Mouse (Mus musculus) midbrain, embryonic 11.5 days (tissue): ENCODE data around the gene Brwd1. TPM values are rescaled to one million over a fixed set of nuclear protein-coding genes. Genes with fewer than 3 reads are reported as not detected.

ENCODE experiments used
- ATAC-seq: fragments of 200-750 bp; cut with Nextera tagmentation; 2 replicates; pipeline ENCODE4 v1.8.0; 2017; ENCODE audit warnings: moderate TSS enrichment, moderate library complexity; ENCODE audit not compliant: low FRiP score
- DNase-seq: peaks from one replicate; pipeline ENCODE4 v3.0.0; 2015; ENCODE audit warnings: low spot score; ENCODE audit errors: missing footprints
- H3K27ac ChIP-seq: fragments of 300-500 bp; sonication (generic); 2 replicates; pipeline ENCODE4 v1.5.1; 2014; ENCODE audit warnings: low read depth, low read length
- H3K27me3 ChIP-seq: fragments of 300-500 bp; sonication (generic); 2 replicates; pipeline ENCODE4 v1.6.1; 2014; ENCODE audit warnings: mild to moderate bottlenecking, low read length, moderate library complexity, mixed read lengths; ENCODE audit not compliant: control insufficient read depth, insufficient read depth
- H3K36me3 ChIP-seq: fragments of 300-500 bp; sonication (generic); 2 replicates; pipeline ENCODE4 v1.6.1; 2014; ENCODE audit warnings: mild to moderate bottlenecking, low read length, moderate library complexity, mixed read lengths; ENCODE audit not compliant: control insufficient read depth, insufficient read depth
- H3K4me1 ChIP-seq: fragments of 300-500 bp; sonication (generic); 2 replicates; pipeline ENCODE4 v1.6.1; 2014; ENCODE audit warnings: low read length; ENCODE audit not compliant: control insufficient read depth, insufficient read depth
- H3K4me2 ChIP-seq: fragments of 300-500 bp; sonication (generic); 2 replicates; pipeline ENCODE4 v1.6.1; 2014; ENCODE audit warnings: mild to moderate bottlenecking, moderate library complexity
- H3K4me3 ChIP-seq: fragments of 300-500 bp; sonication (generic); 2 replicates; pipeline ENCODE4 v1.5.1; 2014; ENCODE audit warnings: low read depth, low read length
- H3K9ac ChIP-seq: fragments of 300-500 bp; sonication (generic); 2 replicates; pipeline ENCODE4 v1.6.1; 2014; ENCODE audit warnings: low read length
- H3K9me3 ChIP-seq: fragments of 300-500 bp; sonication (generic); 2 replicates; pipeline ENCODE4 v1.6.1; 2016; ENCODE audit warnings: low read length; ENCODE audit not compliant: control insufficient read depth
- WGBS: fragments of 180-500 bp; shearing (Covaris S2); extraction: QIAGEN DNeasy Blood & Tissue Kit; methylation state at CpG from one replicate; pipeline ENCODE4 v1.1.7; 2014; 5-methylcytosine and 5-hydroxymethylcytosine counted together
- polyA plus RNA-seq: library from polyadenylated mRNA; unstranded; fragments of >200 nt; fragmentation: Nextera tagmentation; extraction: Ambion mirVana; gene quantifications from 2 replicates; pipeline ENCODE4 v1.2.1, GENCODE M21; 2014

The Brwd1 gene
- polyA plus RNA-seq = 192 and 212 TPM in 2 replicates

GRCm38 (mm10) chr16:96082301-96083178 lies at the start of gene Brwd1:
TSS of gene Brwd1 (minus strand) at chr16:96082526.
- ATAC-seq (peak; percentile 89), DNase-seq (peak; percentile 98)
- Histone ChIP-seq H3K9ac (peak within 1 kb of the TSS; percentile 98), H3K4me1 (peaks cover 11% of the 10 kb centered on the region), H3K36me3 (peaks cover 4% of the 10 kb centered on the region; the same call in 1 of the 2 replicates), H3K27me3 (no peaks in the 10 kb centered on the region), H3K4me3 (peak within 1 kb of the TSS; percentile 96), H3K27ac (peak within 1 kb of the TSS; percentile 93), H3K4me2 (peak within 1 kb of the TSS; percentile 80), H3K9me3 (no peaks in the 10 kb centered on the region)
- WGBS = under 1% methylated on average over 89 of the region's 107 CpGs

DNA sequence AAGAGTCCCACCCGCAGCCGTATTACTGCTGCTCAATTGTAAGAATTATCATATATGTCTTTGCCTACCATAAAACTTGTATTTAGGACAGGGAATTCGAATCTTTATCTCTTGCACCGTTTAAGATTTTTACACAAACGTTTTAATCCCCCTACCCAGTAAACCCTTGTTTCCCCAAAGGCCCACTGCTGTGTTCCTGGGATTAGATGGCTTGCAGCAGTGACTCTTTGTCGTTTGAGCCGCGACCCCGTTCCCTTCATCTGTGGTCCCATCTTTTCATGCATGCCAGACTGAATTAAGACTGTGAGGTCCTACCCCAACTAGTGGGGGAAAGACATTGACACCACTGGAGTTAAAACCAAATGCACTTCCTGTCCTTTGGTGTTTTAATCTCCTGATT lies 46.1 kb upstream of the Brwd1 start:
- 1% methylated on average over 9 of the region's 9 CpGs for WGBS
- ATAC-seq (no peak), DNase-seq (peak; percentile 94)
- H3K9ac ChIP-seq = peak overlapping the region; percentile 82
- peak overlapping the region; percentile 95 for H3K4me2 ChIP-seq
- H3K27ac ChIP-seq = peak overlapping the region; percentile 95
- H3K9me3 ChIP-seq = no peaks in the 10 kb centered on the region
- H3K4me3 ChIP-seq = peak overlapping the region; percentile 97
- H3K27me3 ChIP-seq = 0 out of 2 replicates have a peak, but pooled peaks cover 3% of the 10 kb centered on the region
- peaks cover 13% of the 10 kb centered on the region for H3K4me1 ChIP-seq
- H3K36me3 ChIP-seq = peaks cover 15% of the 10 kb centered on the region

DNA sequence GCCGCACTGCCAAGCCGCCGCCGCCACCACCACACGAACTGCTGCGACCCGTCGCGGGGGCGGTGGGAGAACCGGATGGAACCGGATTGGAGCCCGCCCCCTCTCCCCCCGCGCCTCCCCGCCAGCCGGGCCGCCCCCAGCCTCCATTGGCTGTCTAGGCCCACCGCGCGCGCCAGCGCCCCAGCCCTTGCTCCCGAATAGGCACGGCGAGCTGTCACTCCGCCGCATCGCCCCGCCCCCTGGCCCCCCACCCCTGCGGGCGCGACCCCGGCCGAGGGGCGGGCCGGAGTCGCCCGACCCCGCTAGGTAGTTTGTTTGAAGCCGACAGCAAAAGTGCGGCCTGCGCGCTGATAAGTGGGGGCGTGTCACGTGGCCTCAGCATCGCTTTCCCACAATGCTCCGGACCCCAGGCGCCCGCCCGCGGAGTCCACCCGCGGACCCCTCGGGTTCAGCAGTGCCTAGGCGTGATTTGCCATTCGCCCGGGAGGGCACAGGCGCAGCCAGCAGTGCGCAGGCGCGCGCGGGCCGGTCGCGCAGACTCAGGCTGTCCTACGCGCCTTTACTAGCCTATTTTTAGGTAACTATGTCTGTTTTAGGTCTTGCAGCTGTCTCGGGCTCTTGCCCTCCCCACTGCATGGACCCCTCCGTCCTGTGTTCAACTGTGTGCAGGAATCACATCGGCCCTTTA lies 45.5 kb upstream of the Brwd1 start, which contains the start of gene Hmgn1:
TSS of gene Hmgn1 (minus strand) at position 73 of the 688 bp plus-strand sequence.
- ATAC-seq = peak; percentile 98
- Histone ChIP-seq H3K27ac (peak within 1 kb of the TSS; percentile 96), H3K9me3 (no peaks in the 10 kb centered on the region), H3K9ac (peak within 1 kb of the TSS; percentile 99), H3K36me3 (peaks cover 20% of the 10 kb centered on the region), H3K4me1 (peaks cover 13% of the 10 kb centered on the region), H3K4me2 (peak within 1 kb of the TSS; percentile 95), H3K27me3 (0 out of 2 replicates have a peak, but pooled peaks cover 3% of the 10 kb centered on the region), H3K4me3 (peak within 1 kb of the TSS; percentile 97)
- WGBS = under 1% methylated on average over 61 of the region's 72 CpGs
- DNase-seq = peak; percentile 99

GRCm38 (mm10) chr16:96127288-96127656 lies 44.9 kb upstream of the Brwd1 start:
- peaks cover 25% of the 10 kb centered on the region for H3K36me3 ChIP-seq
- H3K4me2 ChIP-seq = peak overlapping the region; percentile 95
- H3K27me3 ChIP-seq = 0 out of 2 replicates have a peak, but pooled peaks cover 3% of the 10 kb centered on the region
- peaks cover 13% of the 10 kb centered on the region for H3K4me1 ChIP-seq
- H3K27ac ChIP-seq = peak overlapping the region; percentile 96
- 1% methylated on average over 52 of the region's 52 CpGs for WGBS
- peak overlapping the region; percentile 97 for H3K4me3 ChIP-seq
- ATAC-seq = peak; percentile 72
- H3K9ac ChIP-seq = peak overlapping the region; percentile 99
- no peaks in the 10 kb centered on the region for H3K9me3 ChIP-seq
- peak; percentile 98 for DNase-seq

DNA sequence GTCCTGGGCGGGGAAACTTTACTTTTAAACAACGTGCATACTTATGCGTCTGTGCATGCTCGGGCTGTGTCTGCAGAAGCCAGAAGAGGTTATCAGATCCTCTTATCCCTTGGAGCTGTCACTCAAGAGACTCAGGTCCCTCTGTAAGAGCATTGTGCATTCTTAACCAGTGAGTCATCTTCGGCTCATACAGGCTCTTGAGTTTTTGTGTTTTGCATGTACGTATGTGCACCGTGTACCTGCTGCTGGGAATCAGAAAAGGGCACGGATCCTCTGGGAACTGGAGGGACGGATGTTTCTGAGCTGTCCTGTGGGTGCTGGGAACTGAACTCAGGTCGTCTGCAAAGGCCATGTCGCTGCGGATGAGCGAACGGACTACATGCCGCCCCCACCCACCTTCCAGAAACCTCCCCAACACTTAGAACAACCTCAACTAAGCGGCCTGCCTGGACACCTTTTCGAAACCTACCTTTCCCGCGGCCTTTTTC lies 44.4 kb upstream of the Brwd1 start:
- Histone ChIP-seq H3K4me3 (peak overlapping the region; percentile 97), H3K9ac (peak overlapping the region; percentile 99), H3K36me3 (peaks cover 25% of the 10 kb centered on the region), H3K4me1 (peaks cover 13% of the 10 kb centered on the region), H3K27me3 (0 out of 2 replicates have a peak, but pooled peaks cover 3% of the 10 kb centered on the region), H3K9me3 (no peaks in the 10 kb centered on the region), H3K4me2 (peak overlapping the region; percentile 95), H3K27ac (peak overlapping the region; percentile 96)
- DNase-seq (no peak), ATAC-seq (no peak)
- 6% methylated on average over 19 of the region's 19 CpGs for WGBS

- H3K36me3 ChIP-seq = peaks cover 30% of the 10 kb centered on the region
- ATAC-seq = no peak
Measured at GRCm38 (mm10) chr16:96120022-96120623, 37.8 kb upstream of the Brwd1 start.

DNA sequence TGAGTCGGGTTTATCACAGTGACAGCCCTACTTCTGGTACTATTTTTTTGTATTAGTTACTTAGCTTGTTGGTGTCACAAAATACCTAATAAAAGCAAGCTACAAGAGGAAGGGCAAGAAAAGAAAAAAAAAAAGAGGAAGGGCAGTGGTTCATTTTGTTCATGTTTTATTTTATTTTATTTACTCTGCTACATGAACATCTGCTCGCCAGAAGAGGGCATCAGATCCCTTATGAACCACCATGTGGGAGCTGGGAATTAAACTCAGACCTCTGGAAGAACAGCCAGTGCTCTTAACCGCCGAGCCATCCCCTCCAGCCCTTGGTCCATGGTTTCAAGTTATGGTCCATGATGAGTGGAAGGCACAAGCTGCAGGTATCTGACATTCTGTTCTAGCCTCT lies 32.4 kb upstream of the Brwd1 start:
- ATAC-seq (no peak), DNase-seq (no peak)
- no peaks in the 10 kb centered on the region for H3K9me3 ChIP-seq
- H3K9ac ChIP-seq = no peak overlapping the region
- no peaks in the 10 kb centered on the region for H3K4me1 ChIP-seq
- no peaks in the 10 kb centered on the region for H3K36me3 ChIP-seq
- no peak overlapping the region for H3K4me2 ChIP-seq
- WGBS = 54% methylated on average over 4 of the region's 4 CpGs
- no peak overlapping the region for H3K27ac ChIP-seq
- no peaks in the 10 kb centered on the region for H3K27me3 ChIP-seq
- H3K4me3 ChIP-seq = no peak overlapping the region

More at GRCm38 (mm10) chr16:96120022-96120623, 37.8 kb upstream of the Brwd1 start:
- Histone ChIP-seq H3K9ac (no peak overlapping the region), H3K27ac (no peak overlapping the region), H3K4me2 (no peak overlapping the region), H3K27me3 (no peaks in the 10 kb centered on the region), H3K9me3 (no peaks in the 10 kb centered on the region), H3K4me1 (no peaks in the 10 kb centered on the region), H3K4me3 (no peak overlapping the region)
- 83% methylated on average over 4 of the region's 4 CpGs for WGBS
- peak; percentile 86 for DNase-seq

DNA sequence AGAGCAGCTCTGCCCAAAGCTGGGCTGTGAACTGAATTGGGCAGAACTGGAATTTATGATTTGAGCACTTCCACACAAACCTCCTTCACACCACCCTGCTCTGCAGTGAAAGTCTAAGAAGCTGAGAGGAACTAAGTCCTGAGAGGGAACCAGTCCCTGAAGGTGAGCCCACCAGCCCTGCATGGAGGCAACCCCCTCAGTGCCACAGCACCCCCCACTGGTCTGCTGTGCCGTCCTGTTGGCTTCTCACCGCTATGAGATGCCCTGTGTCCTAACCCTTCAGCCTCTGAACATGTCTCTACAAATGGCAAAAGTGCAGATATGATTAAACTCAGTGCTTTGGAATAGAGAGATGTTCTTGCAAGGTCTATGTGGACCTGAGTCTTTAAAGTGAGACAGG lies 30.4 kb upstream of the Brwd1 start:
- 51% methylated on average over 2 of the region's 2 CpGs for WGBS
- no peak overlapping the region for H3K4me2 ChIP-seq
- no peak overlapping the region for H3K4me3 ChIP-seq
- no peak overlapping the region for H3K9ac ChIP-seq
- ATAC-seq = no peak
- H3K27ac ChIP-seq = no peak overlapping the region
- no peaks in the 10 kb centered on the region for H3K4me1 ChIP-seq
- no peaks in the 10 kb centered on the region for H3K9me3 ChIP-seq
- no peaks in the 10 kb centered on the region for H3K27me3 ChIP-seq
- H3K36me3 ChIP-seq = no peaks in the 10 kb centered on the region
- DNase-seq = no peak
